Mouse (Mus musculus): ENCODE results near the gene Atf6.

- TF ChIP-seq EP300 (optimal IDR thresholded peaks at IDR 0.05) (no peak), CTCF (IDR thresholded peaks at IDR 0.05; ENCODE audit: low read depth) (no peak)
Measured at GRCm38 (mm10) chr1:170800694-170801093, 66.9 kb downstream of the Atf6 start.

Measured in stomach, postnatal 0 days (tissue).